Mouse (Mus musculus): ENCODE results near the gene Edc3.

- TF ChIP-seq POLR2A (IDR thresholded peaks at IDR 0.05; ENCODE audit: borderline replicate concordance, extremely low read depth, insufficient read depth, insufficient read length, poor library complexity, severe bottlenecking), result no peak
- no peak for TF ChIP-seq CTCF (IDR thresholded peaks at IDR 0.05; ENCODE audit: borderline replicate concordance, extremely low read depth, insufficient read depth, insufficient read length)
Observed at GRCm38 (mm10) chr9:57708720-57709274, 457 bp downstream of the Edc3 start.
